Mouse (Mus musculus) megakaryocyte, adult 5-6 weeks (primary cell): ENCODE measurements around the gene Ncapd2. TPM values are rescaled to one million over a fixed set of nuclear protein-coding genes. Genes with fewer than 3 reads are reported as not detected.

Source experiments
- ATAC-seq: 2 replicates; pipeline ENCODE4 v1.8.0; 2016; ENCODE audit warnings: mild to moderate bottlenecking, inconsistent platforms; ENCODE audit not compliant: poor library complexity, severe bottlenecking
- total RNA-seq, 2 experiments: library from RNA; stranded (forward) in 1 of 2; stranded (reverse) in 1 of 2; fragments of 153-499, 151-499 nt in 1 of 2; fragments of 221-1000, 200-1000 nt in 1 of 2; gene quantifications; 2 replicates each; pipeline versions ENCODE4 v1.2.3 to v1.2.4; 2015 to 2017

The Ncapd2 gene
- total RNA-seq (2015) (195 and 225 TPM in 2 replicates), total RNA-seq (2017) (181 and 231 TPM in 2 replicates)

GRCm38 (mm10) chr6:125191332-125192015 is at the start of gene Ncapd2, which contains the start of gene Mrpl51:
Ncapd2 (minus strand) TSS chr6:125191701.
Mrpl51 (plus strand) TSS chr6:125191801.
- peak; percentile 94 for ATAC-seq

- ATAC-seq = no peak
Observed at GRCm38 (mm10) chr6:125240617-125241016, 49.1 kb upstream of the Ncapd2 start.

GRCm38 (mm10) chr6:125239547-125239946 is 48.0 kb upstream of the Ncapd2 start:
- ATAC-seq = no peak

- no peak for ATAC-seq
Observed at GRCm38 (mm10) chr6:125238396-125238795, 46.9 kb upstream of the Ncapd2 start.

DNA sequence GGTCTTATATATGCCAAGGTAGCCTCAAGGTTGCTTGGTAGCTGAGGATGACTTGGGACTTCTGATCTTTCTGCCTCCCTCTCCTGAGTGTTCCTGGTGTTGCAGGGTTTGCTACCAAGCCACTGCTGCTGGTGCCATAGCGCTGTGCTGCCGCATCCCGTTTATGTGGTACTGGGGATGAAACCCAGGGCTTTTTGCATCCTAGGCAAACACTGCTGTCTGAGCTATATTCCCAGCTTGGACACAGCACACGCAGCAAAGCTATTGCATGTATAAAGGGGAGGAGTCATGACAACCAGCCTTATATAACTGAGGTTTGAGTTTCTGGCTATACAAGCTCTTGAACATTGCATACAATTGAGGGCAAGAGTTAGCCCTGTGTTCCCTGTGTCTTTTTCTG is 45.9 kb upstream of the Ncapd2 start:
- ATAC-seq = no peak

- peak; percentile 25; the same call in 1 of the 2 replicates for ATAC-seq
Observed at GRCm38 (mm10) chr6:125236782-125237181, 45.3 kb upstream of the Ncapd2 start, which contains the start of gene Cd27. Cd27 (minus strand) TSS chr6:125237010.

- no peak for ATAC-seq
Observed at GRCm38 (mm10) chr6:125236341-125236740, 44.8 kb upstream of the Ncapd2 start.

GRCm38 (mm10) chr6:125234520-125234828 is 43.0 kb upstream of the Ncapd2 start:
- ATAC-seq = no peak

- ATAC-seq = no peak
Observed at GRCm38 (mm10) chr6:125233816-125234519, 42.5 kb upstream of the Ncapd2 start.

DNA sequence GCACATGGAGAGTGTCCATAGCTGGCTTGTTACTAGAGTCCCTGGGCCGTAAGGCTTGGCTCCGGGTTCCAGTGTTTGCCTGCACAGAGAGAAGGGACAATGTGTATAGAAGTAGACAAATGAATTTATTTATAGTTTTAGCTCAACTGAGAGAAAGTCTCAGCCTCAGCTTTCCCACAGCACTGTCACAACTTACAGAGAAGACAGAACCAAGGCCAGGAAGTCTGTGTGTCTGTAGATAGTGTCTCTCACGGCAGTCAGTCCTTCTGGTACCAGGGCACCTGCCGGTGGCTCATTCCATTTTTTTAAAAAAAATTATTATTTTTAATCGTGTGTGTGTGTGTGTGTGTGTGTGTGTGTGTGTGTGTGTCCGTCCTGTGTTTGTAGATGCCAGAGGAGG is 41.0 kb upstream of the Ncapd2 start:
- ATAC-seq = no peak

DNA sequence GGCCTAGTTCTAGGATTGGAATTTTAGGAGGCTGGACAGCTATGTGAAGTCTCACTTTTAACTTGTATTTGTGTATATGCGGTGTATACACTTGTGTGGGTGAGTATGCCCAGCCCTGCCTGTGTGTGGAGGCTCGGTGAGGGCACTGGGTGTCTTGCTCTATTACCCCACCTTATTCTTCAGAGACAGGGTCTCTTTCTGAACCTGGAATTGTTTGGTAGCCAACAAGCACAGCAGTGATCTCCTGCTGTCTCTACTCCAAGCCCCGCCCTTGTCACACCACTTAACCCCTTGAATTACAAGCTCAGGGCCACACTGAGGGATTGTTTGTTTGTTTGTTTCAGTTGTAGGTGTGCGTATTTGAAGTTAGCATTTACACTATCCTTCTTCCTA is 40.5 kb upstream of the Ncapd2 start:
- ATAC-seq = peak; percentile 10; the same call in 1 of the 2 replicates

DNA sequence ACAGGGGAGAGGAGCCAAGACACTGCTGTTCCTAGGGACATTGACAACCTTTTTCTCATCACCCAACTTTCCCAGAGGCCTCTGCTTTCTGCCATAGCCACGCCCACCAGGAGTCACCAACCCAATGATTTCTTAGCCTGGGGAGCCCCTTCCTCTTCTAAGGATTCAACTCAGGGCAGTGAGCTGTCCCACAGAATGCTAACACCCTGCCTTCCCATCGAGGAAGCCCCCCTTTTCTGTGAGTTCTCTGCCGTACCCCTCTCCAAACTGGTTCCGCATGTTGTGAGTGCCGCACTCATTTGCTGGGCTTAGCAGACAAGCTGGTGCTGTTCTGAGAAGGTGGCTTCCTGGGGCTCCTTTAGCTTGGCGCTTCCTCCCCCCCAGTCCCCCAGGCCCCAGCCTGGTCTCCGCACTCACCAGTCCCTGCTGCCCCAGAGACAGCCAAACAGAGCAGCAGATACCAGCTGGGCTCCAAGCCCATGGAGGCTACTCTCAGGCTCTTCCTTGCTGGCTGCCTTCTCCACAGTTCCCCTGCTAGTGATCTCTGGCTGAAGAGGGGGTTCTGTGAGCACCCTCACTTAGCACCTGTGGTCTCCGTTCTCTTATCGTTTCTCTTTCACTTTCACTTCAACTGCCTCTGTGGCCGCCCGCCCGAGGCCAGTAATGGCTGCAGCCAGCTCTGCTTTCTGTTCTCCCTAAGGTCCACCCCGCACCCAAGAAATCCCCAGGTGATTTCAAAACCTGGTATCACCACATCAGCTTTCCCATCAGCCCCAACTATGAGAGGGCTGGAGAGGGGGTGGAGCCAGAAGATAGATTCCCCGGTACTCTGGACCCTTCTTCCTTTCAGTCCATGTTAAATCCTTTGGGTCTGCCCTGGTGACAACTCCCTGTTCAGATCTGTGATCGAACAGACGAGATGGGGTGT is 39.9 kb upstream of the Ncapd2 start, which contains the start of gene Tapbpl:
Tapbpl (minus strand) TSS at position 744 of the 928 bp plus-strand sequence.
- peak; percentile 81 for ATAC-seq

- no peak for ATAC-seq
Observed at GRCm38 (mm10) chr6:125230571-125230970, 39.1 kb upstream of the Ncapd2 start.

DNA sequence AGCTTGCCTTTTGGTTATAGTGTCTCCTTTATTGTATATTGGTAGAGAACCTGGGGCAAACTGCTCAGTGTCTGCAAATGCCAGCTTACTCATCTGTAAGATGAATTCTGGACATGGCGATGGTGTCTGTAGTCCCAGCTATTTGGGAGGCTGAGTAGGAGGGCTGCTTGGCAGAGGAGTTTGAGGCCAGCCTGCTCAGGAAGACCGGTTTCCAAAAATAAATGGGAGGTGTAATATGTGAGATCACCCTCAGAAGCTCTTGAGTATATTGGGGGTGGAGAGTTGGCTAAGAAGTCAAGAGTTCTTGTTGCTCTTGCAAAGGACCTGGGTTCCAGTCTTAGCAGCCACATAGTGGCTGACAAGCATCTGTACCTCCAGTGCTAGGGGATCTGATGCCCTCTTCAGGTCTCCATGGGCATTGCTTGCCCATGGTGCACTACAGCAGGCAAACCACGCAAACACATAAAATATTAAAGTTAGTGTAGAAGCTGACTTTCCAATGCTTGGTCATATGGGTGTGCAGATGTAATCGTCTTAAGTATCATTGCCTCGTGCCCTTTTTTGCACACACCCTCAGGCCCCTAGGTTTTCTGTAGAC is 34.1 kb upstream of the Ncapd2 start:
- ATAC-seq = peak; percentile 48

GRCm38 (mm10) chr6:125222577-125222976 is 31.1 kb upstream of the Ncapd2 start:
- no peak for ATAC-seq

DNA sequence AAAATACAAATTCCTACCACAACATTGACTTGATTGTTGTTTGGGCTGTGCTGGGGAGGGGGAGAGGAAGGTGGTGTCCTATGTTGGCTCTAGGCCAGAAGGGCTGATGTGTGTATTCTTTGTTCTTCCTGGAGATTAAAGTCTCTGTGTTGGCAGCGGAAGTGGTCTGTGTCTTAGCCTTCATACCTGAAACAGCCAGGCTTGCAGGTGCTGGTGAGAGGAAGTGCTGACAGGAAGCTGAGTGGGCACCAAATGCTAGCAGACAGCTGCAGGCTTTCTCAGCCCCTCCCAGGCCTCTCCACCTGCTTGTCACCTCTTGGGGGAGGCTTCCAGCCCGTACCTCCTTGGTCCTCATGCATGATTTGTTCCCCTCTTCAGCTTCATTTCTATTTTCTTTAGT is 30.6 kb upstream of the Ncapd2 start:
- ATAC-seq = peak; percentile 58

DNA sequence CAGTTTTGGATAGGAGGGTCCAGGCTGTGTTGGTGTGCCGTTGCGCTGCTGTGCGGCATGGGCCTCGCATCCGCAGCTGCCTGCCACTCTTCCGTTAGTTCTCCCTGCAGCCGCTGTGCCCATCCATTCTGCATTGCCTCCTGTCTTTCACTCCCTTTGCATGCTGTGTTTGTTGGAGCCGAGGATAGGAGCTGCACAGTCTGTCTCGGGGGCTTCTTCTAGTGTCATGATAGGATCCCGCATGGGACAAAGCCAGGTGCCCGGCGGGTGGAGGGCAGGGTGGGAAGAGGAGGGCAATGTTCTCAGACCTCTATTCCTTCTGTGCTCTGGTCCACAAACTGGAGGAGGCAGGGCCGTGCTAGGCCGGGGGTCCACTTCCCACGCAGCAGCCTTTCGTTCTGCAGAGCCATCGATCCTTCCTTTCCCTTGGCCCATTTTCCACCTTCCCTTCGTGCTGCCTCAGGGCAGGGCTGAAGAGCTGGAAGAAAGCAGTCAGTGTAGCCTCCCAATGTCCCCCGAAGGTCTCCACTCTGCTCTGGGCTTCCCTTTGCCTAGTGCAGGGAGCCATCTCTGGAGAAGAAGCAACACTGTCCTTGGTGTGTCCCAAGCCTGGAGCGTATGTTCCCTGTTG is 29.7 kb upstream of the Ncapd2 start:
- ATAC-seq = no peak

- peak; percentile 41 for ATAC-seq
Observed at GRCm38 (mm10) chr6:125218963-125219362, 27.5 kb upstream of the Ncapd2 start.

- no peak for ATAC-seq
Observed at GRCm38 (mm10) chr6:125217899-125218298, 26.4 kb upstream of the Ncapd2 start.

DNA sequence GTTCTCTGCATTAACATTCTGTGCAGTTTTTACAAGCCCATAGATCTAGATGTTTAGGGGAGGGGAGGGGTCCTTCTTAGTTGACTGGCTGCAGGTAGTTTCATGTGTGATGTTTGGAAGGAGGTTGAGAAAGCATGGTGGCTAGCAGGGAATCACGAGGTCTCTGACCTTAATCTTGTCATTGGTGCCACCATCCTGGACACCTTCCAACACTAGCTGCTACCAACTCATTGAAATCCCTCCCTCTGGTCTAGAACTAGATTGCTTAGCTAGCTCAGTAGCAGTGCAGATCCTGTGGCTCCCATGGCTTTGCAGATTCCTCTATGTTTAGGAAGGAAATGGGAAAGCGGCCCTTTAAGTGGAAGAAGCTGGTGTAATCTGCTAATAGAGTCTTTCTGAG is 25.4 kb upstream of the Ncapd2 start:
- no peak for ATAC-seq
